Mouse (Mus musculus): ENCODE results near the gene Dusp1.

Gene Dusp1

GRCm38 (mm10) chr17:26506031-26506641 is 55.8 kb downstream of the Dusp1 start:
- in situ Hi-C loops (cut with MboI; ENCODE audit: low sequenced_read_pairs) = no loop called here

- in situ Hi-C loops (cut with MboI; ENCODE audit: low sequenced_read_pairs) = no loop called here
Observed at GRCm38 (mm10) chr17:26505181-26505581, 56.7 kb downstream of the Dusp1 start.

DNA sequence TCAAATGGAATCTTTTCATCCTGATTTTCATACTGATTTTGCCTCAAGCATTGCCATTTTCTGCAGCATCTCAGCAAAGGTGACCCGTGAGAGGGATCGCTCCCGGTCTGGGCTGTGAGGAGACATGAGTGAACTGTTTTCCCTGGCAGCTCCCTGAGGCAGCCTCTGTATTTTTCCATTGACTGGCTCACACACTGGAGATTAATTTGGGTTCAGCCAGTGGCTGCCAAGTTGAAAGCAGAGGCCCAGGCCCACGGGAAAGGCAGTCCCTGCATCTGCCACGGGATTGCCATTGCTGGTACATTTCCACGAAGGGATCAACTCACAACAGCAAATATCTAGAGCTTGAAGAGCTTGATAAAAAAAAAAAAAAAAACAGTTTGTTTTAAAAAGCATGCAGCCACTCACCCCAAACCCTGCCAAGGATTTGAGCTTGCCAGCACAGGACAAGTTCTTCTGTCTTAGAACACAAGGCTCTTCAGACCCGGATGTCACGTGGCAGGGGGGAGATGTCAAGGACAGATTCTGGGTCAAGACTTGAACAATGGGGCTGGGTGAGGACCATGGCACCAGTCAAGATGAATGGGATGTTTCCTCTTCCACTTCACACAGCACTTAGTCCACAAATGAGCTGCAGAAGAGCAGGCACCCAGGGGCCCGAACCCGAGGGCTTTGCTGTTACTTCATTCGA is 57.8 kb downstream of the Dusp1 start:
- in situ Hi-C loops (cut with MboI; ENCODE audit: low sequenced_read_pairs) = no loop called here

DNA sequence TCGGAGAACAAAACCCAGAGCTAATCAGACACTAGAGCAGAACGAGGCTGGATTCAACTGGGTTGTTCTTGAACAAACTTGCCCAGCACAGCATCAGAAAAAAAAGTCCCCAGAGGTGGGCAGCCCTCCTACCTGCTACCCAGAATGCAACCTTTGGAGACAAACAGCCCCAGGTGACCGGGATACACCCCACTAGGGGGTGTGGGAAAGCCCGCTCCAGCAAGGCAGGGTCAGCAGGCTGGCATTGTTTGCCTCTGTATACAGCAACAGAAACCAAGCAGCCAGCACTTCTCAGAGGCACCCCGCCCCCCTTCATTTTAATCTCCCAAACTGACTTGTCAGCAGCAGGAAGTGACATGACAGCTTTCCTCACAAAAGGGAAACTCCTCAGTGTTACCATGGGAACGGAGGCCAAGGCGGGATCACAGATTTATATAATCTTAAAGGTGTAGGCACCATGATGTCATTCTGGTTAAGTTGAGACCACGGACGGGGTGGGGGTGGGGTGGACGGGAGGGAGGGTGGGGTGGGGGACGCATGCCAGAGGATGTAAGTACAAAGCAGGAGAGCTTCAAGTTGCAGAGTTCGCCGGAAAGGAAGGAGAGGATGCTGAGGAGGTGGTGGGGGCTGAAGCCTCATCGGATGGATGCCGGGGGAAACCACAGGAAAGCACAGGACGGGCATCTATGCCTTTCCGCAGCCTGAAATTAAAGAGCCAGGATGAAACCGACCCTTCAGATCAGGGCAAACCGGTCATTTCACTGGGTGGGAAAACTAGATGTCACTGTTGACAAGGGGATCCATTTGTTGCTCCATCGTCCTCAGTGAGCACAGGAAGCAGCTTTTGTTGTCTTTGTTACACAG is 58.9 kb downstream of the Dusp1 start:
- in situ Hi-C loops (cut with MboI; ENCODE audit: low sequenced_read_pairs) = no loop called here

- in situ Hi-C loops (cut with MboI; ENCODE audit: low sequenced_read_pairs) = no loop called here
Observed at GRCm38 (mm10) chr17:26501826-26502225, 60.1 kb downstream of the Dusp1 start.

DNA sequence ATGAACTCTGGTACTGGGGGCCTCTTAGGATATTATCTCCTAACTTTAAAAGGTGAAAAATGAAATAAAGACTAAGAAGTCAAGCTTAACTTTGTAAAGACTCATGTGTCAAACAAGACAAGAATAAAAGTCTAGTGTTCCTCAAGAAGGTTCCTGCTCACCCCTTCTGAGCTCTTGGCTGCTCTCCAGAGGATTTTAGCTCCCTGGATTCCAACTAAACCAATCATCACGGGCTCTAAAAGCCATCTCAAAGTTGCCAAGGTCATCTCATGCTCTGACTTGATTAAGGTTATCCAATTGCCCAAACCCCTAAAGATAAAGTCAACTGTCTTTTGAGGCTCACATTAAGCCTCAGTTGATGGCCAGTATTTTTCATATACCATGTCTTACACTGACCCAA is 63.3 kb downstream of the Dusp1 start:
- in situ Hi-C loops (cut with MboI; ENCODE audit: low sequenced_read_pairs) = no loop called here

GRCm38 (mm10) chr17:26497416-26497923 is 64.5 kb downstream of the Dusp1 start:
- in situ Hi-C loops (cut with MboI; ENCODE audit: low sequenced_read_pairs) = no loop called here

- in situ Hi-C loops (cut with MboI; ENCODE audit: low sequenced_read_pairs) = no loop called here
Observed at GRCm38 (mm10) chr17:26494642-26495468, 67.1 kb downstream of the Dusp1 start.

GRCm38 (mm10) chr17:26492246-26492645 is 69.7 kb downstream of the Dusp1 start:
- in situ Hi-C loops (cut with MboI; ENCODE audit: low sequenced_read_pairs) = no loop called here

DNA sequence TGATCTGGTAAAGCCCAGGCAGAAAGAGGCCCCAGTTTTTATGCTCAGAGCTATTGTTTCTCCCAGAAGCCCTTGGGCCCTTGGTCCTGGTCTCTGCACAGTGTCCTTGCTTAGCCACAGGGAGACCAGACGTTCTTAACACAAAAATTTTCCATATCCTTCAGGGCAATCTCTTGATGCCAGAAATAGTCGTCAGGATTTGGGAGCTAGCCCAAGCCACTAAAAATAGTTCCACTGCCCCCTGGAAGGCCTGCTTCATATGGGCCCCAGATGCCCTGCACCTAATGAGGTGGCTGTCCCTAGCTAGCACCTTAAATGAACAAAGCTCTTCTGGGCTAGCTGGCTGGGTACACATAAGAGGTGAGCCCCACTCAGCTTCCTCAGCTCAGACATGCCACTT is 71.0 kb downstream of the Dusp1 start:
- in situ Hi-C loops (cut with MboI; ENCODE audit: low sequenced_read_pairs) = no loop called here

DNA sequence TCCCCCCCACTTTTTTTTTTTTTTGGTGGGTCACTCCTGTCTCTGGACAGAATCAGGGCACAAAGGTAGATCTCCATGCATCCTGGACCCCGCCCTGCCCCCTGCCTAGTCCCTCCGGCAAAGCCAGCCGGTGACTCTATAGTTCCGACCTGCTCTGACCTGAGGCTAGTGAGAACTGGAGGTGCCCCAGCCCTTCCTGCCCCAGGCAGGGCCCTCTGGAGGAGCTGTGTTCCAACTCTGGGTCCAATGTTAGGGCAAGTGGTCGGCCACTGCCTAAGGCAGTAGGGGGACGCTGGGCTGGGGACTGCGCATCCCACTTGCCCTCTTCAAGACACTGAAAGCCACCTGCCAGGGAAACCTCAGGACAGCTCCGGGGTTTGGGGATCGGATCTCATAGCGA is 71.9 kb downstream of the Dusp1 start:
- in situ Hi-C loops (cut with MboI; ENCODE audit: low sequenced_read_pairs) = no loop called here

- in situ Hi-C loops (cut with MboI; ENCODE audit: low sequenced_read_pairs) = no loop called here
Observed at GRCm38 (mm10) chr17:26488711-26489403, 73.1 kb downstream of the Dusp1 start.

- in situ Hi-C loops (cut with MboI; ENCODE audit: low sequenced_read_pairs) = no loop called here
Observed at GRCm38 (mm10) chr17:26487917-26488316, 74.0 kb downstream of the Dusp1 start.

DNA sequence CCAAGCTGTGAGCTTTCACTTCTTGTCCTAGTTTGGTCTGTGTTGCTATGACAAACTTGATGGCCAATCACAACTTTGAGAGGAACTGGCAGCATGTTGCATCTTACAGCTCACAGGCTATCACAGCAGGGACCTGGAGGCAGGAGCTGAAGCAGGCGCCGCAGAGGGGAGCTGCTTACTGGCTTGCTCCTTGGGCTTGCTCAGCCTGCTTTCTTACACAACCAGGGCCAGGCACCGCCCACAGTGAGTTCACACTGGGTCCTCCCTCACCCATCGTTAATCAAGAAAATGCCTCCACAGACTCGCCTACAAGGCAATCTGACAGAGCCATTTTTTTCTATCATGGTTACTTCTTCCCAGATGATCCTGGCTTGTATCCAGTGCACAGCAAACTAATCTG is 74.7 kb downstream of the Dusp1 start:
- in situ Hi-C loops (cut with MboI; ENCODE audit: low sequenced_read_pairs) = no loop called here

DNA sequence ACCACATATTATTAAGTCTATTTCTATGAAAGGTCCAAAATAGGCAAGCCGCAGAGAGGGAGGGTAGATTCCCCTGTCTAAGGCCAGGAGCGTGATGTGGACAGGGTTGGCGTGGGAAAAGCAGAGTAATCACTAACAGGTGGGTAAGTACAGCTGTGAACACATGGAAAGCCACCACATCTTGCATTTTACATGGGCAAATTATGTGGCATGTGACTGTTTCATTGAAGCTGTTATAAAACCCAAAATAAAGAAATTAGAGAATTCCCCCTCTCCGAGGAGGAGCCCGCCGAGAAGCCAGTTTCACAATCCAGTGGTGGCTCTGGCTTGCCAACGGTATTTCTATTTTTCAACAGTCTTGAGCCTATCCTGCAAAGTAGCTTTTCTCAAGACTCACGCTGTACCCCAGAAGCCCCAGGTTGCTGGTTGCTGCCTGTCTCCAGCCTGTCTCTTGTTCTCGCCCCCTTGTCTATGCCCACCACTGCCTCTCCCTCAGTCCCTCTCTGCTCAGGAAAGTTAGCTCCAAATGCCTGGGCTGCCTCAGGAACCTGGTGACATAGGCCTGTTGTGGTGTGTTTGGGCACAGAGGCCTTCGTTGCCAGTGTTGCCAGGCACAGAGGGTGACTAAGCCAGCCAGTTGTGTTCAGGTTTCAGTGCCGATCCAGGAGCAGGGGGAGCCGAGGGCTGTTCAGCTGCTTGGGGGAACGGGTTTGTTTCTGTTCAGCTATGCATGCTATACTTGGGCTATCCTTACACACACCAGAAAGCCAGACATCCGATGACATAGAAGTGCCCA is 77.1 kb downstream of the Dusp1 start:
- in situ Hi-C loops (cut with MboI; ENCODE audit: low sequenced_read_pairs) = no loop called here

- in situ Hi-C loops (cut with MboI; ENCODE audit: low sequenced_read_pairs) = no loop called here
Observed at GRCm38 (mm10) chr17:26480956-26481355, 81.0 kb downstream of the Dusp1 start.

- in situ Hi-C loops (cut with MboI; ENCODE audit: low sequenced_read_pairs) = loop anchor here (5.0 kb wide), 1 partner anchor 158 kb away; no protein-coding TSS in a partner anchor
Observed at GRCm38 (mm10) chr17:26479619-26480018, 82.3 kb downstream of the Dusp1 start.

DNA sequence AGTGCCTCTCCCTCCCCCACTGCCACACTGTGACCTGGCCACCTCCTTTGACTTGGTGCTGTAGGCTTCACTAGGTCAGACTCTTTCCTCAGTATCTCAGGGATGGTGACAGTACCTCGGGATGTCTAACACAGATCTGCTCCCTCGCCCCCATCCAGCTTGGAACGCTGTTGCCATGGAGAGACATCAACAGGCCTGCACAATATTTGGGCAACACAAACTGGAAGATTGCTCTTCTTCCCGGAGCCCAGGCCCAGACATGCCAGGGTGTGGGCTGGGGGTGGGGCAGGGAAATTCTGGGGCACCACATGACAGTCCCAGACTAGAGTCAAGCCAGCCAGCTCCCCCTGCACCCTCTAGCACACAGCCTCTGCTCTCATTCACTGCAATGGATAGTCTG is 83.3 kb downstream of the Dusp1 start:
- in situ Hi-C loops (cut with MboI; ENCODE audit: low sequenced_read_pairs) = loop anchor here (5.0 kb wide), 1 partner anchor 159 kb away; no protein-coding TSS in a partner anchor

- in situ Hi-C loops (cut with MboI; ENCODE audit: low sequenced_read_pairs) = loop anchor here (5.0 kb wide), 1 partner anchor 160 kb away; no protein-coding TSS in a partner anchor
Observed at GRCm38 (mm10) chr17:26476871-26477270, 85.1 kb downstream of the Dusp1 start.
